Mouse (Mus musculus): ENCODE data around the gene Abcc4.

- TF ChIP-seq CTCF (IDR thresholded peaks at IDR 0.05; ENCODE audit: low read depth) (peak; percentile 34; the same call in 1 of the 2 replicates), EP300 (IDR thresholded peaks at IDR 0.05; ENCODE audit: low read depth) (no peak)
Observed at GRCm38 (mm10) chr14:118604903-118605302, 101.1 kb downstream of the Abcc4 start.

Measured in liver, postnatal 0 days (tissue).